Mouse (Mus musculus): ENCODE results near the gene Dusp12. TPM values are rescaled to one million over a fixed set of nuclear protein-coding genes. Genes with fewer than 3 reads are reported as not detected.

The Dusp12 gene
- polyA plus RNA-seq, 1 experiment from 2014 or later: 52.3 TPM

DNA sequence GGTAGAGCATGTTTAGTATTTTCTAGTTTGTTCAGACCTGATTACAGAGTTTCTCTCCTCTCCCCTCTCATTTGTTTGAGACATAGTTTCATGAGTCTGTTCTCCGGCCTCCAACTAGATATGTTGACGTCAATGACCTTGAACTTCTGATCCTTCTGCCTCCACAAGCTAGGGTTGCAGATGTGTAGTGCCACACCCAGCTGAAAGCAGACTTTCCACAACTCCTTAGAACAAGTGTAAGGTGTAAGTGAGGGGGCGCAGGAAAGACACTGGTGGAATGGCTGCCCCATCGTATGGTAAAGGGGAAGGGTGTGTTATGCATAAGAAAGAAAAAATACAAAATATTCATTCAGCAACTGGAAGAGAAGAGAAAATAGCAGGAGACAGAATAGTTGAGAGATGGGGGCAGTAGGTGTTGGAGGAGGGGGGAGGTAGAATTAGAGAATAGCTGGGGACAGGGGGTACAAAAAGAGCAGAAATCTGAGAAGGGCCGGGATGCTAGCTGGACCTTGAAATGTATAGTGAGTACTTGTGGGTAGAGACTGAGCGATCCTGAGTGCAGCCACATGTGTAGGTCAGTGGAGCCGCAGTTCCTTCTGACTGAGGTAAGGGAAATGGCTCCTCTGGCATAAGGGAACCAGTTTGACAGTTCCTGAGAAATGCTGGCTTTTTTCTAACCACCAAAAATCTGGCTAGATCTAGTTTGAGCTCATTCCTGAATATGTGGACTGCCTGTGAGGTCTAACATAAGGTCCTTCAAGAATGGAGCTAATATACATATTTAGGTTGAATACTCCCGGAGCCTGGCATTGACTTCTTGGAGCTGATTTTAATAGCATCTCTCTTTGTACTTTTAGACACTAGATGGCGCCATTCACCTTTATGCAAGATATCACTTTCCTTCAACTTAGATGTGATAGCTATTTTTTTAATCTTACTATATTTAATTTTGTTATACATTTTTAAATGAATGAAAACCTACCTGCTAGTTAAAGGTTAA lies 9.6 kb upstream of the Dusp12 start:
- H3K4me3 ChIP-seq: no peak overlapping the region
- H3K9ac ChIP-seq: no peak overlapping the region
- H3K9me3 ChIP-seq: no peaks in the 10 kb centered on the region
- peaks cover 21% of the 10 kb centered on the region for H3K27me3 ChIP-seq
- H3K4me2 ChIP-seq: no peak overlapping the region
- H3K4me1 ChIP-seq: no peaks in the 10 kb centered on the region
- no peaks in the 10 kb centered on the region for H3K36me3 ChIP-seq
- 61% methylated on average over 9 of the region's 9 CpGs for WGBS
- H3K27ac ChIP-seq: no peak overlapping the region
- no peak for ATAC-seq (ENCODE audit: insufficient number of reproducible peaks, insufficient read depth, low FRiP score, low TSS enrichment, low read depth)

DNA sequence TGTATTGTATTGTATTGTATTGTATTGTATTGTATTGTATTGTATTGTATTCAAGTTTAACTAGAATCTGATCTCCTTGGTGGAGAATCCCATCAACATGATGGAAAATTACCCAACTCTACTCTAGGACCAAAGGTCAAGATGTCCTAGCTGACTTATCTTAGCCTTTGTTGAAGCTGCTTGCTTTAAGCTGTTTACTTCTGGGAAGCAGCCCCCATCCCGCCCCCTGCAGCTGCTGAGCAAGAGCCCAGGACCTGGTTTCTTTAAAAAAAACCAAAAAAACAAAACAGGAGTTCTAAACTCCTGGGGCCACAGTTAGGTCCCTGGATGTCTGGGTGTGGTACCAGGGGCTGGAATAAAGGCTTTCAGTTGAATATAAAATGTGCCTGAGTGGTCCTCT lies 6.9 kb upstream of the Dusp12 start:
- ATAC-seq (ENCODE audit: insufficient number of reproducible peaks, insufficient read depth, low FRiP score, low TSS enrichment, low read depth): no peak
- no peak overlapping the region for H3K4me3 ChIP-seq
- H3K9ac ChIP-seq: no peak overlapping the region
- H3K4me1 ChIP-seq: no peaks in the 10 kb centered on the region
- H3K27me3 ChIP-seq: 0 out of 2 replicates have a peak, but pooled peaks cover 2% of the 10 kb centered on the region
- no peak overlapping the region for H3K27ac ChIP-seq
- no peaks in the 10 kb centered on the region for H3K36me3 ChIP-seq
- H3K9me3 ChIP-seq: no peaks in the 10 kb centered on the region
- WGBS: 70% methylated on average over 1 of the region's 1 CpGs
- H3K4me2 ChIP-seq: no peak overlapping the region

DNA sequence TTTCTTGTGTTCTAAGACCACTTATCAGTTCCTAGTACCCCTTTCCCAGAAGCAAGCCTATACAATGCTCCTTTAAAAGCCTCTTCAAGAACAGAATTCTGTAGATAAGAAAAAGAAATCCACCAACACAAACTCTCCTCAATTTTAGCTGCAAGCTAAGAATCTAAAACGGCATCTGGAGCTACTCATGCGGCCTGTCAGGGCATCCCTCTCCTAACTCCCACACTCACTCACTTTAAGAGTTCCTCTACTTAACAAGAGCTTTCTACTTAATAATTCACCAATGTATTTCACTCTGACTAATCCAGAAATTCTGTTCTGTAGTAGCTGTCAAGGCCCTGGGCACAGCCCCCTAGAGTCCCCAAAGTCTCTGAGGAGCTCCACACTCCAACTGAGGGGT lies 6.3 kb upstream of the Dusp12 start:
- Histone ChIP-seq H3K4me3 (no peak overlapping the region), H3K27ac (no peak overlapping the region), H3K4me2 (no peak overlapping the region), H3K36me3 (no peaks in the 10 kb centered on the region), H3K27me3 (0 out of 2 replicates have a peak, but pooled peaks cover 2% of the 10 kb centered on the region), H3K4me1 (no peaks in the 10 kb centered on the region), H3K9me3 (no peaks in the 10 kb centered on the region), H3K9ac (no peak overlapping the region)
- 44% methylated on average over 2 of the region's 2 CpGs for WGBS
- ATAC-seq (ENCODE audit: insufficient number of reproducible peaks, insufficient read depth, low FRiP score, low TSS enrichment, low read depth): no peak

- Histone ChIP-seq H3K27me3 (no peaks in the 10 kb centered on the region), H3K9ac (no peak overlapping the region), H3K9me3 (no peaks in the 10 kb centered on the region), H3K4me1 (peaks cover 3% of the 10 kb centered on the region; the same call in 1 of the 2 replicates), H3K4me2 (no peak overlapping the region), H3K4me3 (no peak overlapping the region), H3K36me3 (no peaks in the 10 kb centered on the region), H3K27ac (no peak overlapping the region)
- ATAC-seq (ENCODE audit: insufficient number of reproducible peaks, insufficient read depth, low FRiP score, low TSS enrichment, low read depth): no peak
- WGBS: 57% methylated on average over 4 of the region's 4 CpGs
Observed at GRCm38 (mm10) chr1:170889310-170889709, 4.0 kb upstream of the Dusp12 start.

- 48% methylated on average over 6 of the region's 6 CpGs for WGBS
- H3K4me2 ChIP-seq: no peak overlapping the region
Observed at GRCm38 (mm10) chr1:170886044-170886458, 711 bp upstream of the Dusp12 start.

DNA sequence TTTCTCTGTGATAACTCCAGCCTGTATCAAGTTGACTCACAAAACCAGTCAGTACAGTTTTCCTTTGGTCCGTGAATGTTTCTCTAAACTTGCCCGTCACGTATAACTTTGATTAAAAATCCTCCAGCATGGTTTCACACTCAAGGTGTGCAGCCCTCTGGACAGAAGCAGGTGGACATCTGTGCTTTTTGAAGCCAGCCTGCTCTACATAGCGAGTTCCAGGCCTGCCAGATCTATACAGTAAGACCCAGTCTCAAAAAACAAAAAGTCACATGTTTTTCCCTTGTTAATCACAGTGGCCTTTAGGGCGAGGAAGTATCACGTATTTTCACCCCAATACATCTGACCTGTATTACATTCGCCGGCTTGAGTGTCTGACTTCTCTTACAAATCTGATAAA lies 950 bp downstream of the Dusp12 start:
- Histone ChIP-seq H3K4me1 (peaks cover 18% of the 10 kb centered on the region), H3K27me3 (no peaks in the 10 kb centered on the region), H3K9ac (peak overlapping the region; percentile 96), H3K27ac (no peak overlapping the region), H3K36me3 (peaks cover 21% of the 10 kb centered on the region), H3K4me3 (peak overlapping the region; percentile 94), H3K9me3 (no peaks in the 10 kb centered on the region), H3K4me2 (peak overlapping the region; percentile 82)
- 0 out of 2 replicates have a peak, but pooled peaks have one; percentile 29 for ATAC-seq (ENCODE audit: insufficient number of reproducible peaks, insufficient read depth, low FRiP score, low TSS enrichment, low read depth)
- 16% methylated on average over 8 of the region's 8 CpGs for WGBS

More at GRCm38 (mm10) chr1:170886044-170886458, 711 bp upstream of the Dusp12 start:
- Histone ChIP-seq H3K27ac (no peak overlapping the region), H3K27me3 (no peaks in the 10 kb centered on the region), H3K9ac (no peak overlapping the region), H3K4me3 (no peak overlapping the region), H3K4me1 (peaks cover 18% of the 10 kb centered on the region), H3K36me3 (peaks cover 7% of the 10 kb centered on the region), H3K9me3 (no peaks in the 10 kb centered on the region)
- ATAC-seq (ENCODE audit: insufficient number of reproducible peaks, insufficient read depth, low FRiP score, low TSS enrichment, low read depth): no peak

DNA sequence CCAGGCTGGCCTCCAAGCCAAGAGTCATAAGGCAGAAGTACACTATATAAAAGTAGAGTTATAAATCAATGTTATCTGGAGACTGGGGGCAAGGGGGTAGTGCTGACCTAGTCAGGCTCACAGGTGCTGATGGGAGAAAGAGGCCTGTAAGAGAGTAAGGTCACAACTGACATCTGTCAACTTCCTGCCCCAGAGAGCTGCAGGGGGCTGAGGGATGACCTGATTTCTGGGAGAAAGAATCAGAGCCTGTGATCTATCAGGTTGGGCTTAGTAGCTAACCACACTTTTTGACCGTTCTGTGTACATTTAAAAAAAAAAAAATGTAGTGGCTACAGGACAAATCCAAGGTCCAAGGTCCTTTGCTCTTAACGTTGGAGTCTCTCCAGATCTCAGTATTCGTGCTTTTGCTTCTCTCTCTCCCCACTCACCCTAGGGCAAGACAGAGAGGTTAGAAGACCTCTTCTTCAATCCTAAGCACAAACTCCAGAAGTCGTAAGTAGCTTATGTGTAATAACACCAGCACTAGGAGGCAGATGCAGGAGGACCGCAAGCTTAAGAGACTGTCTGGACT lies 2.3 kb downstream of the Dusp12 start:
- H3K9ac ChIP-seq: 0 out of 2 replicates have a peak overlapping the region, but pooled peaks have one; percentile 28
- ATAC-seq (ENCODE audit: insufficient number of reproducible peaks, insufficient read depth, low FRiP score, low TSS enrichment, low read depth): no peak

DNA sequence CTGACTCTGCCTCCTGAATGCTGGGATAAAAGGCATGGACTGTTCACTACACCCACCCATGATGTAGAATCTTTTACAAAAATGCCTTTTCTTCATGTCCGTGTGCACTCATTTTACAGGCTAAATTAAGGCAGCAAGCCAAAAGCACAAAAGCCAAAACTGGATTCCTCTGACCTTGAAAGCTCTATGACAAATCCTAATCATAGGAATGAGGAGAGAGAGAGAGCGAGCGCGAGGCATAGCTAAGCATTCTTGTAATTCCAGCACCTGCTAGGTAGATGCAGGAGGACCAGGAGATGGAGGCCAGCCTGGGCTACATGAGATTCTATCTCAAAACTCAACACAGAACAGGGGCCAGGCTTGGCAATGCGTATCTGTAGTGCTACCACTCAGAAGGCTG lies 8.4 kb downstream of the Dusp12 start:
- no peaks in the 10 kb centered on the region for H3K4me1 ChIP-seq
- H3K9ac ChIP-seq: no peak overlapping the region
- 92% methylated on average over 5 of the region's 5 CpGs for WGBS
- H3K27ac ChIP-seq: no peak overlapping the region
- H3K27me3 ChIP-seq: no peaks in the 10 kb centered on the region
- ATAC-seq (ENCODE audit: insufficient number of reproducible peaks, insufficient read depth, low FRiP score, low TSS enrichment, low read depth): no peak
- no peaks in the 10 kb centered on the region for H3K9me3 ChIP-seq
- peaks cover 68% of the 10 kb centered on the region for H3K36me3 ChIP-seq
- H3K4me2 ChIP-seq: no peak overlapping the region
- H3K4me3 ChIP-seq: no peak overlapping the region

More for the DNA sequence above, 2.3 kb downstream of the Dusp12 start:
- Histone ChIP-seq H3K4me1 (peaks cover 18% of the 10 kb centered on the region), H3K27ac (no peak overlapping the region), H3K36me3 (peaks cover 26% of the 10 kb centered on the region), H3K4me3 (no peak overlapping the region), H3K4me2 (no peak overlapping the region), H3K27me3 (no peaks in the 10 kb centered on the region), H3K9me3 (no peaks in the 10 kb centered on the region)
- WGBS: 84% methylated on average over 5 of the region's 5 CpGs

GRCm38 (mm10) chr1:170875676-170876075 lies 9.7 kb downstream of the Dusp12 start:
- H3K27me3 ChIP-seq: no peaks in the 10 kb centered on the region
- H3K27ac ChIP-seq: no peak overlapping the region
- no peaks in the 10 kb centered on the region for H3K4me1 ChIP-seq
- WGBS: 90% methylated on average over 3 of the region's 3 CpGs
- peaks cover 58% of the 10 kb centered on the region for H3K36me3 ChIP-seq
- no peak overlapping the region for H3K4me2 ChIP-seq
- no peaks in the 10 kb centered on the region for H3K9me3 ChIP-seq
- ATAC-seq (ENCODE audit: insufficient number of reproducible peaks, insufficient read depth, low FRiP score, low TSS enrichment, low read depth): no peak
- H3K9ac ChIP-seq: no peak overlapping the region
- no peak overlapping the region for H3K4me3 ChIP-seq

GRCm38 (mm10) chr1:170871961-170872360 lies 13.4 kb downstream of the Dusp12 start:
- H3K27ac ChIP-seq: no peak overlapping the region
- no peak for ATAC-seq (ENCODE audit: insufficient number of reproducible peaks, insufficient read depth, low FRiP score, low TSS enrichment, low read depth)
- no peak overlapping the region for H3K9ac ChIP-seq
- no peak overlapping the region for H3K4me2 ChIP-seq
- peaks cover under 1% of the 10 kb centered on the region for H3K4me1 ChIP-seq
- H3K4me3 ChIP-seq: no peak overlapping the region
- WGBS: 95% methylated on average over 2 of the region's 2 CpGs
- no peaks in the 10 kb centered on the region for H3K27me3 ChIP-seq
- peaks cover 38% of the 10 kb centered on the region for H3K36me3 ChIP-seq
- no peaks in the 10 kb centered on the region for H3K9me3 ChIP-seq

- no peaks in the 10 kb centered on the region for H3K27me3 ChIP-seq
- H3K4me1 ChIP-seq: peaks cover 7% of the 10 kb centered on the region
- ATAC-seq (ENCODE audit: insufficient number of reproducible peaks, insufficient read depth, low FRiP score, low TSS enrichment, low read depth): no peak
- no peak overlapping the region for H3K27ac ChIP-seq
- no peak overlapping the region for H3K4me2 ChIP-seq
- H3K4me3 ChIP-seq: no peak overlapping the region
- H3K36me3 ChIP-seq: peaks cover 32% of the 10 kb centered on the region
- no peak overlapping the region for H3K9ac ChIP-seq
- WGBS: 90% methylated on average over 6 of the region's 6 CpGs
- no peaks in the 10 kb centered on the region for H3K9me3 ChIP-seq
Observed at GRCm38 (mm10) chr1:170871402-170871801, 13.9 kb downstream of the Dusp12 start.

Data from embryonic facial prominence, embryonic 13.5 days (tissue).